Mouse (Mus musculus) embryonic fibroblast, embryonic 13.5 days (primary cell): Measurements from ENCODE around the gene Cyfip1.

Experiments used
- CTCF ChIP-seq: IDR thresholded peaks from 2 replicates; pipeline ENCODE4 v1.5.1; 2011; ENCODE audit warnings: mild to moderate bottlenecking, control low read depth, low read length, moderate library complexity, borderline replicate concordance; ENCODE audit not compliant: insufficient read depth
- POLR2A ChIP-seq: IDR thresholded peaks from 2 replicates; pipeline ENCODE4 v1.6.1; 2011; ENCODE audit warnings: low read depth, mild to moderate bottlenecking, control low read depth, low read length, moderate library complexity

DNA sequence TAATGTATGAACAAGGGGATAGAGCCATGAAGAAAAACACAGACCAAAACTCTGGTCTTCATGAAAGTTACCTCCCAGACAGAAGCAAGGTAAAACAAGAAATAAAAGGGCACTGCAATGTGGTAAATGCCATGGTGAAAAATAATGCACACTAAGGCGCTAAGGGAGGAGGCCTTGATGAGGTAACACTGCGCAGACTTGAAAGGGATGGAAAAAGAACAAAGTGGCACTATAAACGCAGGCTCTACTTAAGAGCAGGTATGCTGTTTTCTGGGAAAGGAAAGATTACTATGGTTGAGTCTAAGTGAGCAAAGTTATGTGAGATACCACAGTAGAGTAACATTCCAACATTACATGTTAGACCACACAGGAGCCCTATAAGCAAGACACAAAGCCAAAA lies 118.3 kb downstream of the Cyfip1 start:
- TF ChIP-seq POLR2A: no peak
- TF ChIP-seq CTCF: no peak
